Mouse (Mus musculus): ENCODE measurements around the gene Tmem229b.

DNA sequence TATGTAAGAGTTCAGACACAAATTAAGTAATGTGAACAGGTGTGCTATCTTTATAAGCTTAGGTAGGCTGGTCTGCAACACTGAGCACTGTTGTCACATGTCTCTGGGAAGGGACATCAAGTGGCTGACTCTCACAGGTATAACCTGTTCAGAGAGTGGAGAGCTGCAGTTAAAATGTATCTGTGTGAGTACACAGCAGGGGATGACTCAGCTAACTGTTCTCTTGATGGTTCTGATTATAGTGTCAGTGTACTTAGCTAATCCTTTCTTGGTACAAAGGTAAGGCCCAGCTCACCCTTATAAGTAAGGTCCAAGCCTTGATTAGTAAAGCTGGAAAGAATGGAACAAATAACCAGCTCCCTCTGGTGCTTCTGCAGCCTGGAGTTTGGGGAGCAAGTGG is 34.0 kb upstream of the Tmem229b start:
- TF ChIP-seq CTCF (IDR thresholded peaks at IDR 0.05; ENCODE audit: low read depth, low read length) (no peak), EP300 (IDR thresholded peaks at IDR 0.05; ENCODE audit: insufficient read depth, low read depth, low read length) (no peak), POLR2A (IDR thresholded peaks at IDR 0.05; ENCODE audit: insufficient read depth, low read length) (no peak)

Measured in ES-Bruce4 (cell line).